Mouse (Mus musculus) heart, postnatal 10 days (tissue): ENCODE results near the gene Snx4. TPM values are rescaled to one million over a fixed set of nuclear protein-coding genes. Genes with fewer than 3 reads are reported as not detected.

Experiments used
- DNase-seq, 2 experiments: peaks; one replicate each; pipeline ENCODE4 v3.0.0; 2021
- intact Hi-C: fragments of 180-260 bp; cut with DNase I; formaldehyde crosslinking; loops from one replicate; pipeline ENCODE4 v1.15.1; 2025
- total RNA-seq, 2 experiments: library from RNA; stranded (reverse); gene quantifications; 2 replicates each; pipeline ENCODE4 v1.2.3; 2021

Snx4 gene
- total RNA-seq, 2 experiments from 2014 or later = 48.7 to 49.1 TPM

DNA sequence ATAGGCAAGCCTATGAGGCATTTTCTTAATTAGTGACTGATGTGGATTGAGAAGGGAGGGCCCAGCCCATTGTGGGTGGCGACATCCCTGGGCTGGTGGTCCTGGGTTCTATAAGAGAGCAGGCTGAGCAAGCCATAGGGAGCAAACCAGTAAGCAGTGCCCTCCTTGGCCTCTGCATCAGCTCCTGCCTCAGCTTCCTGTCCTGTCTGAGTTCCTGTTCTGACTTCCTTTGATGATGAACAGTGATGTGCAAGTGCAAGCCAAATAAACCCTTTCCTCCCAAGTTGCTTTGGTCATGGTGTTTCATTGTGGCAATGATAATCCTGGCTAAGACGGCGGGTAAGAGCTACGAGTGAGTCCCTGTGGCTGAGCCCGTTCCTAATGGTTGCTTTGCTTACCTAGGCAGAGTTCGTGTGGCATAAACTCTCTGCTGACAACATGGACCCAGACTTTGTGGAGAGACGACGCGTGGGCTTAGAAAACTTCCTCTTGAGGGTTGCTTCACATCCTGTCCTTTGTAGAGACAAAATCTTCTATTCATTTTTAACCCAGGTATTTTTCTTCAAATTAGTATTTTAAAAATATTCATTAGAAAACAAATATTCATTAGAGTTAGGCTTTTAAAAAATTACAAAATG lies 16.5 kb downstream of the Snx4 start:
- DNase-seq = no peak
- intact Hi-C loops = no loop called here

DNA sequence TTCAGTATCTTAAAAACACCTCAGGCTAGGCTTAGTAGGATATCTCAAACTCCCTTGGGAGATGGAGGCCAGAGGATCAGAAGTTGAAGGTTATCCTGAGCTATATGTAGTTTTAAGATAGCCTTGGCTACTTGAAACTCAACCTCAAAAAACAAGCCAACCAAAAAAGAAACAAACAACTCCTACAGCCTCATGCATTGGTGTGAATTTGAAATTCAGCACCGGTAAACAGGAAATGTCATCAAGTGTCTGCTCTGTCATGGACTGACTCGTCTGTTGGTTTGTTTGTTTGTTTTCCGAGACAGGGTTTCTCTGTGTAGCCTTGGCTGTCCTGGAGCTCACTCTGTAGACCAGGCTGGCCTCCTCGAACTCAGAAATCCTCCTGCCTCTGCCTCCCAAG lies 20.6 kb downstream of the Snx4 start:
- intact Hi-C loops = no loop called here
- DNase-seq = no peak

DNA sequence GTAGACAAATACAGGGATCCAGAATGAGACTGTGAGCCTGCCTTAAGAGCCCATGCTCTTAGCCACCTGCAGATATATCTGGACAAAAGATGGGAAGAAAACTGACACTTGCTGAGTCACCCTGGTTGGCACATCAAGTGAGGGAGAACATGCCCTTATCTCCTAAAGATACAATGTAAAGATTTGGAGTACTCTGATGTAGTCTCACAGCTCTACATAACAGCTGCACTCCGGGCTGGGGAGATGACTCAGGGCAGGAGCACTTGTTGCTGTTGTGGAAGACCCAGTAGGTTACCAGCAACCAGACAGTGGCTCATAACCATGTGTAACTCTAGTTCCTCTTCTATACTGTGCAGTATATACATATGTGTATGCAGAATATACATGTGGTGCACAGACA lies 31.8 kb downstream of the Snx4 start:
- DNase-seq = no peak
- intact Hi-C loops = no loop called here

DNA sequence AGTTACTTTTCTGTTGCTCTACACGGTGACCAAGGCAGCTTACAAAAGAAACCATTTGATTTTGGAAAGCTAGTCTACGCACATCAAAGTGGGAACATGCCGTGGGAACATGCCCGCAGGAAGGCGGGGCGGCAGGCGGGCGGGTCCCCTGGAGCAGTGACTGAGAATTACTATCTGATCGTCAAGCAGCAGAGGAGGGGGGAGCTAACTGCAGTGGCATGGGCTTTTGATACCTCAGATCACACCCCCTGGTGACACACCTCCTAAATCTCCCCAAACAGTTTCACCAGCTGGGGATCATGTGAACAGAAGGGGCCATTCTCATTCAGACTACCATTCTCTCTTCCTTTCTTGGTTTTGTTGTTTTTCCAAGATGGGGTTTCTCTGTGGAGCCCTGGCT lies 37.3 kb downstream of the Snx4 start:
- DNase-seq = no peak
- intact Hi-C loops = no loop called here

DNA sequence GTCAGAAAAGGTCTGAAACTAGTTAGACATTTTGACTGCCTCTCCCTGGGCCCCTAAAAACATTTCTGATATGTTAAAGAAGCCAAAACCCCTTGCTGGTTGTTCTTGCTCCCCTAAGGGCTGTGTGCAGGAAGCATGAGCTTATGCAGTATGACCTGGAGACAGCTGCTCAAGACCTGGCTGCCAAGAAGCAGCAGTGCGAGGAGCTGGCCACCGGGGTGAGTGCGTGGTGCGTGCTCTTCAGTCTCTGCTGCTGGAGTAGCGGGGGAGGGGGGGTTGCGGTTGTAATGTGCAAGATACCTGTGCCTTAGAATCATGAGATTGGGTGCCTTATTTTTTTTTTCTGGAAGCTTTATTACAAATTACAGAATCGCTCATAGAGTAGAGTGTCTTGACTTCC lies 38.7 kb downstream of the Snx4 start:
- DNase-seq = no peak
- intact Hi-C loops = no loop called here

DNA sequence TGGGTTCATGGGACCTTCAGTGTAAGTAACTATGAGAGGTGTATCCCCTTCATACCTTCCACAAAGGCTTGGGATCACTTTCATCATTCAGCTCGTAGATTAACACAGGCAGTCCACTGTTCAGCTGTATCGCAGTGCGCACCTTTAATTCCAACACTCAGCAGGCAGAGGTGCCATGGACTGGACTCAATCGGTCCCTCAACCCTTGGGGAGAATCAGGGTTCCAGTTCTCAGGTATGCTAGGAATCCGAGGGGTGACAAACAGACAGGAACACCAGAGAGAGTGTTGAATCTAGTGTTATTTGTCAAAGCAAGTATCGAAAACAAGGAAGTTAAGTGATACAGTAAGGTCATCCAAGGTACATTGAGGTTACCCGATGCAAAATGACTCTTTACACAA lies 41.0 kb downstream of the Snx4 start:
- DNase-seq = no peak
- intact Hi-C loops = no loop called here

DNA sequence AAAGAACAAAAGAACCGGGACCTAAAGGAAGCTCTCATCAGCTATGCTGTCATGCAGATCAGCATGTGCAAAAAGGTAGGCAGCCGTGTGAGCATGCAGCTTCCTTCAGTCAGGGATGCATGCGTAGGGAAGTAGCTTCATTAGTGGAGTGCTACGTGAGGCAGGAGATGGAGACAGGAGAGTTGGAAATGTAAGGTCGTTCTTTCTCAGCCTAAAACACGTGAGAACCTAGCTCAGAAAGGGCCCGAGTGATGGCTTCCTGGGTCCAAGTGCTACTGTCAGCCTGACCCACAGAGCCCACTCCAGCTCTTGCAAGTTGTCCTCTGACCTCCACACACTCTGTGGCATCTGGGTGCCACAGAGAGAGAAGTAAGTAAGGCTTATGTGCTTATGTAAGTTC lies 43.4 kb downstream of the Snx4 start:
- intact Hi-C loops = no loop called here
- DNase-seq = no peak

DNA sequence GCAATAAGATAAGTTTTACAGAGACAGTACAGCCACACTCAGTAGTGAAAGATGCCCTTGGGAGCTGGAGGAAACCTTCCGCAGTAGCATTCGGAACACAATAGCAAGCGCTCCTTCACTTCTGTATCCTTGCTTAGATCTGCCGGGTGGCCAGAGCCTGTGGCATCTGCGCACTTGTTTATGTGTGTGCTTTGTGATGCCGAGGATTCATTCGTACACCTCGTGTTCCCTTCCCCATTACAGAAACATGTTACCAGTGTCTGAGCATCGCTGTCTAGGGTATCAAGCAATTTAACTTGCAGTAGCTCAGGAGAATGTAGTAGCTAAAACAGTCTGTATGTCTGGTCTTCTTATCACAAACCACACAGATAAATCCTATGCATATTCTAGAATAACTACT lies 44.1 kb downstream of the Snx4 start:
- DNase-seq = no peak
- intact Hi-C loops = no loop called here

DNA sequence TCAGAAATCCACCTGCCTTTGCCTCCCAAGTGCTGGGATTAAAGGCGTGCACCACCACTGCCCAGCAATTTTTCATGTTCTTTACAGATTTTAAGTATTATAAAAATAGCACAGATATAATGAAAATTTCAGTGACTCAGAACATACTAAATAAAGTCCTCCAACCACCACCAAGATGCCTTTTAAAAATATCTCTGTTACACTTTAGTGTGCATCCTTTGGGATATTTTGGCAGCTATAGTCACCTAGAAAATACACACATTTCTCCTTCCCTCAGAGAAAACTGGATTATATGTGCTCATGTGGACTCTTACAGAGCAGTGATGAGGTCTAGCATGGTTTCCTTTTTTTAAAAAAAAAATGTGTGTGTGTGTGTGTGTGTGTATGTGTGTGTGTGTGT lies 46.3 kb downstream of the Snx4 start:
- intact Hi-C loops = no loop called here

DNA sequence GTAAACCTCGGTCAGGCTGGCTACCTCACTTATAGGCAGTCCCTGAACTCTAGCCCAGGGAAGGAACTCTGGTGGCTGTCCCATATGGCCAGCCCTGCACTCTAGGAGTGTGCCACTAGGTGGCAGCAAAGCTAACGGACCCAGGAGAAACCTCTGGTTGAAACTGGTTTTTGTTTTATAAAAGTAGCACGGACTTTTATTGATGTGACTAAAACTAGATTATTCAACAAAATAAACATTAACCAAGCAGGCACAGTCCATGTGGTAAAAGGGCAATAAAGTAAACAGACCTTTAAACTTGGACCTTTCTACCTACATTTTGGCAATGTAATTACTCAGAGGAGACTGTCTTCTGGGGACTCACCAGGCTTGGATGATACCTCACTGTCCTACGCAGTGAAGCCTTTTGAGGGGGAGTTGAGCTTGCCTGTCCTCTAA lies 55.4 kb downstream of the Snx4 start:
- intact Hi-C loops = loop anchor here (2.0 to 5.0 kb wide), 3 partner anchors 251 to 490 kb away; no protein-coding TSS in a partner anchor
- peak; percentile 87 to 91 for DNase-seq

More for the DNA sequence above, 46.3 kb downstream of the Snx4 start:
- DNase-seq = no peak

DNA sequence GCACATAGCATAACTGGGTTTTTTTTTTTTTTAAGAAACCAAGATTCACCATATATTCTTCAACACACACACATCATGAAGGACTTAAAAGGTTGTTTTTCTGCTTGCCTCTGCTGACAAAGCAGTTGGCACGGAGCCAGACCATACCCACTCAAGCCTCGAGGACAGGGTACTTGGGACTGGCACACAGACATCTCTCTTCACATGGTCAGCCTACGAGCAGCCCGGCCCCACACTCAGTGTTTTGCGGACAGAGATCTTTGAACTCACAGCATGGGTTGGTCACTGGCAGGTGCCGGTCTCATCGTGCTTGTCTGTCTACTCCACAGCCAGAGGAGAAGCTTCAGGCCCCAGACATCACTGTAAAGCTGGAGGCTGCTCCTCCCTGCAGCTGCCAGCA lies 56.5 kb downstream of the Snx4 start:
- no peak for DNase-seq
- intact Hi-C loops = loop anchor here (2.0 to 5.0 kb wide), 3 partner anchors 250 to 489 kb away; no protein-coding TSS in a partner anchor

DNA sequence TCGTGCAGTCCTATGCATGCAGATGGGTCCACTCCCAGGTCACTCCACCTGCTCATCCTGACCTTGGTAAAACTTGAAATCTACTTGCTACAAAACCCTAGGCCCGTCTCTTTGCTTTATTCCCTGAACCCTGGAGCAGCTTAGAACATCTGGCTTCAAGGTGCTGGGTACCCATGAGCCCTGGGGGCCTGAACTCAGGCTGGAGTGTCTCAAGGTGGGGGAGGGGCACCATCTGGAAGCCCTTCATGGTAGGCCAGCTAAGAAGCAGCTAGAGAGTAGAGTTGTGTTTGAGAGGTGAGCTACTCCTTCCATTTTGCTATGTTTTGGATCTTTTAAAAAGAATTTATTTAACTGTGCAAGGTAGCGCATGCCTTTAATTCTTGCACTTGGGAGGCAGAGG lies 57.8 kb downstream of the Snx4 start:
- intact Hi-C loops = loop anchor here (5.0 kb wide), 2 partner anchors 248 to 433 kb away; no protein-coding TSS in a partner anchor
- DNase-seq = no peak

DNA sequence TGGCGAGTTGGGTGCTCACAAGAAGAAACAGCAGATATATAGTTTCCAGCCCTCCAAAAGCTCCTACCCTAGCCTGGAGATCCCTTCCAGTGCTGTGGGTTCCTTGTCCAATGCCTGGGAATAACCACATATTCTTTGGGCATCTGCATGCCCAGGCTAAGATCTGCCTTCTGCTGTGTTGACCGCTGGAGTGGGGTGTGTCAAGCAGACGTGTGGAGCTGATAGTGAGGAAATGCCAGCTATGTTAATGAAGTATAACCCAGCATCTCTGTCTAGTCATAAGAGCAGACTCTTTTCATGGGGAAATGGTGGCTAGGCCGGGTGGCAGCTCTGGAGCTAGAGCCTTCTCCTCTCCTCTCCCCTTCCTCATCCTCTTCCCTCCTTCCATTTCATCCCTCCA lies 64.4 kb downstream of the Snx4 start:
- DNase-seq = no peak
- intact Hi-C loops = no loop called here

DNA sequence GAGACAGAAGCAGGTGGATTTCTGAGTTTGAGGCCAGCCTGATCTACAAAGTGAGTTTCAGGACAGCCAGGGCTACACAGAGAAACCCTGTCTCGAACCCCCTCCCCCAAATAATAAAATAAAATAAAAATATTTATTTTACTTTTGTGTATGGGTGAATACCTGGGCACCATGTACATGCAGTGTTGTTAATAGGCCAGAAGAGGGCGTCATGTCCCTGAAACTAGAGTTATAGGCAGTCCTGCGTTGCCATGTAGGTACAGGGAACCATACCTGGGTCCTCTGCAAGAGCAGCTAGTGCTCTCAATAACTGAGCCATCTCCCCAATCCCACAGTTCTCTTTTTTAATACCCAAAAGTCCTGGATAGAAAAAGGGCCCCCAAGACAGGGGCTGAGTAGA lies 66.4 kb downstream of the Snx4 start:
- no peak for DNase-seq
- intact Hi-C loops = no loop called here

DNA sequence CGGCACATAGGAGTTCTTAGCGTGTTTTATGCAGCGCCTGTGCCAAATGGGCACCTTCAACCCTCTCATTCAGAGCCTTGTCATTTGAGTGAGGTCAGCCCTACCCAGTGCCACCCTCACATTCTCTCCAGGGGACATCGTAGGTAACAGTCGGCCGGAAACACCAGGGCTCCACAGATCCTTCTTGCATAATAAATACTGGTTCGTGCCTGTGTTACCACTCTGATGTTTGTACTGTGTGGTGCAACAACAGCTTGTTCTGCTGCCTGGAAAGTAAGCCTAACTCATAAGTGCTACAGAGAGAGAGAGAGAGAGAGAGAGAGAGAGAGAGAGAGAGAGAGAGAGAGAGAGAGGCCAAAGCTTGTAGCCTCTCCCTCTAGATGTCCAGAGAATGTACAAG lies 66.8 kb downstream of the Snx4 start:
- intact Hi-C loops = no loop called here

DNA sequence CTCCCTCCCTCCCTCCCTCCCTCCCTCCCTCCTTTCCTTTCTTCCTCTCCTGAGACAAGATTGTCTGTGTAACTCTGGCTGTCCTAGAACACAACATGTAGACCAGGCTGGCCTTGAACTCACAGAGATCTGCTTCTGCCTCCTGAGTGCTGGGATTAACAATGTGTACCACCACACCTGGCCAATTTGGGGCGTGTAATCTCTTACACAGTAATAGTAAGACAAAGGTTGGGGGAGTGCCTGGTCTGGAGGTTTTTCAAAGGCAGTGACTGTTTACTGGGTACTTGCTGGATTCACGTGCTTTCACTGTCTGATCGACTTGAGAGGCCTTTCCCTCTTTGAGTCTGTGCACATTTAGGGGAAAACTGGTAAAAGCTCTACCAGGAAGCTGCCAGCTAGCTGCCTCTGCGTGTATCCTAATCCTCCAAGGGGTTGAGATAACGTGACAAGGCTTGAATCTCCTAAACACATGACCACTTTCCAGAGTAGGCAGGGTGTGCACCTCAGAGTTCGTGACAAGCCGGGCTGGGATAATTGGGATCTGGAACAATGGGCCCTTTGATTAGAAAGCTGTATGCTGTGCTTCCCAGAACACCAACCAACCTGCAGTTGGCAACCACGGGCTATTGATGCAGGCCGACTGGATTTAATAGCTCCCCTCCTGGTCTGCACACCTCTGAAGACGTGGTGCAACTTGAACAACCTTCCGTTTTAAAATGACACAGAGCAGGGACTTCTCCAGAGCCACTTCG lies 74.6 kb downstream of the Snx4 start:
- no peak for DNase-seq
- intact Hi-C loops = no loop called here

More for the DNA sequence above, 66.8 kb downstream of the Snx4 start:
- DNase-seq = no peak

DNA sequence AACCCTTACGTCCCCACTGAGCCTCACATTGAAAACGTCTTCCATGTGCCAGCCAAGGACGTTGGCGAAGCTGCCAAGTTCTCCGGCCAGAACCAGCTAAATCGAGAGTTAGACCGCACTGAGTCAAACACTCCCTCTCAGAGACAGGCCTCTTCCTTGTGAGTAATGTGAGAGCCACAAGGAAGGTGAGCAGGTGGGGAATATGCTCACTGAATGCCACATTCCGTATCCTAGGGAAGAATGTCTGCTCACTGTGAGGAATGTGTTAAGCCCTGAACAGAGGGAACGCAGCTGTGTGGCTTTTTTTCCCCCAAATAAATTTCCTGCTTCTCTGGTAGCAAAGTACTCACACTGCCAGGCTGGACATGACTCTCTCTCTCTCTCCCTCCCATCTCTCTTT lies 75.3 kb downstream of the Snx4 start:
- intact Hi-C loops = no loop called here
- no peak for DNase-seq

DNA sequence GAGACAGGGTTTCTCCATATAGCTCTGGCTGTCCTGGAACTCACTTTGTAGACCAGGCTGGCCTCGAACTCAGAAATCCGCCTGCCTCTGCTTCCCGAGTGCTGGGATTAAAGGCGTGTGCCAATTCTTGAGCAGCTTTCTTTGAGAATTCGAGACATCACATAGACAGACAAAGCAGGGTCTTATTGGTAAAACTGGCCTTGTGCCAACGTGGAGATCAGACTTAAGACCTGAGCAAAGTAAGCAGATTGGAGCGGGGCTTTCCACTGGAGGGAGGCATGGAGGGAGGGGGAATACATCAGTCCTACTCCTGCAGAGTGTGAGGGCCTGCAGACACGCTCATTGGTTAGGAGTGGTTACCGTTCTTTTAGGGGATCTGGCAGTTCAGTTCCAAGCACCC lies 75.9 kb downstream of the Snx4 start:
- intact Hi-C loops = no loop called here
- no peak for DNase-seq

DNA sequence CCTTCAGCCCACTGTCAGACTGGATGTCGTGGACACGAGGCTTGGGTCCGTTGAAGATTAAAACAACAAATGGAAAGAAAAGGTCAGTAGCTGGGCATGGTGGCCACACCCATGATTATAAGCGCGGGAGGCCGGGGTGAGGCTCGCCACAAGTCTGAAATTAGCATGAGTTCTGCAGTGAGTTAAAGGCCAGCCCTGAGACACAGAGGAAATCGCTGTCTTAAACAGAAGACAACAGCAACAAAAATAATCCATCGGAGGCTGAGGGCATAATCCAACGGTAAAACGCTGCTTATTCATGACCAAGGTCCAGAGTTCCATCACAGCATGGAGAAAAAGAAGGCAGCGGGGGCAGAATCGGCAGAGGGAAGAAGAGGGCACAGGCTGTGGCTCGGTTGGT lies 81.8 kb downstream of the Snx4 start:
- intact Hi-C loops = no loop called here
- no peak for DNase-seq

DNA sequence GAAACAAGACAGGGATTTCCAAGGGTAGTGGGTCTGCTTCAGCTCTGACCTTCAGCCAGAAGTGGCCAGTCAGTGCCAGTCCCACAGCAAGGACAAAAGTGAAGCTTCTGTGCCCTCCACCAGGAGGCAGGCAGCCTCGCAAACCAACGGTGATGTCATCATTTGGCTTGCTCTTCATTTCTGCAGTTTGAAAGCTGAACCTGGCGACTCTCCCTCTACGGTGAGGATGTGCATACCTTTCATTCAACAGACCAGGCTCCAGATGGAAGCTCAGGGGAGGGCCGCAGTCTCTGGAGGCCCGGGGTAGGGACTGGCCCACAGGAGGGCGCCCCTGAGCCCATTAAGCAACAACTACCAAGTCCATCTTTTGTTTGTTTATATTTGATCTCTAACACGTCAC lies 85.9 kb downstream of the Snx4 start:
- intact Hi-C loops = loop anchor here (5.0 kb wide), 1 partner anchor 40 kb away; no protein-coding TSS in a partner anchor
- peak; percentile 86 to 89 for DNase-seq

DNA sequence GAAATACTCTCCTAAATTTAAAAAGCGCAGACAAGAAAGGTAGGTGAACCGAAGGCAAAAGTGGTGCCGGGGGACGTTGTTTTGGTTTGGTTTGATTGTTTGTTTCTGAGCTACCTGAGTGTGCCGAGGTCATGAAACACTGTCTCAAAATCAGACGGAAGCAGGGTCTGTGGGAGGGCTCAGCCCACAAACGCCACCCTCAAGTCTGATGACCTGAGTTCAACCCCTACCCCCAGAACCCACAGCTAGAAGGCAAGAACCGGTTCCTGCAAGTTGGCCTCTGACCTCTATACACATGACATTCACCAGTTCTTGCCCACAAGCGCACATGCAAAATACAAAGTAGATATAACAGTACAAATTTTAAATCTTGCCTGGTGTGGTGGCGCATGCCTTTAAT lies 86.4 kb downstream of the Snx4 start:
- intact Hi-C loops = loop anchor here (1.0 to 5.0 kb wide), 2 partner anchors 40 to 149 kb away; no protein-coding TSS in a partner anchor
- peak in 1 of 2 experiments; percentile 5 for DNase-seq

DNA sequence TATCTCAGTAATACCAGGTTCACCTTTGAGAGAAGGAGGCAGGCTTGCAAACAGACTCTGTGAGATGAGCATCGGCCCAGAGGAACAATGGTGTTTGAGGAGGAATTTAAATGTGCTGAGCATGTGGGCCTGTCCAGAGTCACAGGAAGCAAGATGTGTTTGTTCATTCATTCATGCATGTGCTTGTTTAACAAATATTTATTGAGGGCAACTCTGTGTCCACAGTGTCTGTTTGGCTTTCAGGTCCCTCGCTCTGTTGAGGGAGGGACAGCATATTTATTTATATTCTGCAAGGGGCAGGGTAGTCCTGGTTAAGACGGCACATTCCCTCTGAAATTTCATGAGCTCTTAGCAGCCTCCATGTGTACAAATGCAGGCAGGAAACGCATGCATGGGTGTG lies 87.2 kb downstream of the Snx4 start:
- intact Hi-C loops = loop anchor here (1.0 to 5.0 kb wide), 2 partner anchors 39 to 148 kb away; no protein-coding TSS in a partner anchor
- no peak for DNase-seq
